In the genomic region with DNA sequence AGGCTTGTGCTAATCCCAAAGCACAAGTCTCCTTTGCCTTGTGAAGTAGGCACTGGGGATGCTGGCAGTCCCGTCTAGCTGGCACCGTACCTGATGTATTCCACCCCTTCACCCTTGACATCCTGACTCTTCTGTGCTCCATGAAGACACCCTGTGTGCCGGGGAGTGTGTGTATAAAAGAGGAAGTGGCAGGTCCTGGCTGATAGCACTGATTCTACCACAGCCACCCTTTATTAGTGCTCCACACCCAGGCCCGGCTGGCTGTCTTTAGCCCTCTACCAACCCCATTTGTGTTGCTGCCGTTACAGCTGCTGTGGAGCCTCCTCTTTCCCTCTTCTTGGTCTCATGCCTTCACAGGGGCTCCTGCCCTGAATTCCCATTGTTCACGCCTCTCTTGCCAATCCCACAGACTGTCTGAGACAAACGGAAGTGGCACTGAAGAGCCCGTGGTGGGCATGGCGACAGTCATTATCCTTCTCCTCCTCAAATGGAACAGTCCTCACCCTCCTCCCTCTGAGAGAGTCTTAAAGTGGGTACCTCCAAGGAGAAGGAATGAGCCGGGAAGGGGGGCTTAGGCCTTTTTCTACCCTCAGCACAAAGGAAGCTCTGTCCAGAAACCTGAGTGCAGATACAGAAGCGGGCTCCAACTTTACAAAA, we compare ENCODE assay signal across 18 mouse cellular contexts. TPM values are rescaled to one million over a fixed set of nuclear protein-coding genes. Genes with fewer than 3 reads are reported as not detected.
DNase-seq lines count a peak whose midpoint lies in the region; ATAC-seq and TF ChIP-seq lines count a peak whose summit lies in the region.
"Had no signal": no experiment of that assay in that cellular context is flagged by ENCODE, and none has a peak within 500 bp of the region (broad histone marks: within the 10 kb centered on the region; RNA-seq: fewer than 3 reads in every experiment).

No protein-coding gene starts in this region.

- H3K9me3 ChIP-seq in forebrain, embryonic 12.5 days = no peaks in the 10 kb centered on the region
- no peaks in the 10 kb centered on the region for H3K9me3 ChIP-seq in forebrain, embryonic 16.5 days (ENCODE audit: control insufficient read depth, low read length)
- H3K9me3 ChIP-seq in stomach, embryonic 14.5 days (ENCODE audit: control insufficient read depth, low read depth, low read length) = no peaks in the 10 kb centered on the region
- H3K9me3 ChIP-seq in stomach, postnatal 0 days (ENCODE audit: control insufficient read depth, low read length) = no peaks in the 10 kb centered on the region
- H3K9me3 ChIP-seq: heart, embryonic 15.5 days had no signal

- H3K27ac ChIP-seq in forebrain, embryonic 12.5 days = peak overlapping the region; percentile 51; the same call in 1 of the 2 replicates
- H3K27ac ChIP-seq in forebrain, embryonic 16.5 days (ENCODE audit: low read length) = no peak overlapping the region
- no peak overlapping the region for H3K27ac ChIP-seq in stomach, embryonic 14.5 days (ENCODE audit: low read length)
- no peak overlapping the region for H3K27ac ChIP-seq in stomach, postnatal 0 days (replicated peaks)
- H3K27ac ChIP-seq in thymus, adult 2 months (ENCODE audit: control insufficient read depth, insufficient read depth, low read length) = no peak overlapping the region
- H3K27ac ChIP-seq: heart, embryonic 15.5 days; liver, embryonic 14.5 days had no signal

- 78% methylated on average over 11 of the region's 11 CpGs for WGBS in forebrain, embryonic 12.5 days
- 60% methylated on average over 11 of the region's 11 CpGs for WGBS in forebrain, embryonic 16.5 days
- 82% methylated on average over 11 of the region's 11 CpGs for WGBS in stomach, embryonic 14.5 days
- WGBS in stomach, postnatal 0 days = 84% methylated on average over 11 of the region's 11 CpGs
- WGBS in thymus, adult 2 months = 68% methylated on average over 11 of the region's 11 CpGs

- H3K36me3 ChIP-seq in forebrain, embryonic 12.5 days (replicated peaks) = peaks cover 61% of the 10 kb centered on the region
- peaks cover 14% of the 10 kb centered on the region for H3K36me3 ChIP-seq in forebrain, embryonic 16.5 days (ENCODE audit: control insufficient read depth, insufficient read depth)
- peaks cover 23% of the 10 kb centered on the region for H3K36me3 ChIP-seq in stomach, embryonic 14.5 days (ENCODE audit: control insufficient read depth, insufficient read depth, low read length)
- H3K36me3 ChIP-seq in stomach, postnatal 0 days (ENCODE audit: control insufficient read depth, insufficient read depth, low read length) = 0 out of 2 replicates have a peak, but pooled peaks cover 8% of the 10 kb centered on the region
- H3K36me3 ChIP-seq in thymus, adult 2 months (ENCODE audit: control insufficient read depth, insufficient read depth, low read length) = peaks cover 21% of the 10 kb centered on the region

- no peak overlapping the region for H3K9ac ChIP-seq in forebrain, embryonic 12.5 days
- no peak overlapping the region for H3K9ac ChIP-seq in forebrain, embryonic 16.5 days (replicated peaks; ENCODE audit: low read depth, low read length)
- H3K9ac ChIP-seq in stomach, embryonic 14.5 days (replicated peaks; ENCODE audit: low read depth, low read length) = no peak overlapping the region
- H3K9ac ChIP-seq in stomach, postnatal 0 days (ENCODE audit: low read length) = no peak overlapping the region
- H3K9ac ChIP-seq: heart, embryonic 15.5 days; liver, embryonic 14.5 days had no signal

- TF ChIP-seq POLR2A in thymus, adult 2 months (IDR thresholded peaks at IDR 0.05; ENCODE audit: control insufficient read depth, extremely low read depth, insufficient read depth, low read length, poor library complexity) = no peak

- H3K4me3 ChIP-seq in forebrain, embryonic 12.5 days (replicated peaks) = no peak overlapping the region
- no peak overlapping the region for H3K4me3 ChIP-seq in forebrain, embryonic 16.5 days (replicated peaks; ENCODE audit: low read length)
- no peak overlapping the region for H3K4me3 ChIP-seq in stomach, embryonic 14.5 days (ENCODE audit: low read depth, low read length)
- H3K4me3 ChIP-seq in stomach, postnatal 0 days (ENCODE audit: low read depth, low read length) = no peak overlapping the region
- no peak overlapping the region for H3K4me3 ChIP-seq in thymus, adult 2 months (ENCODE audit: control insufficient read depth, insufficient read depth, low read length)
- H3K4me3 ChIP-seq: heart, embryonic 15.5 days had no signal

- no peaks in the 10 kb centered on the region for H3K4me1 ChIP-seq in forebrain, embryonic 12.5 days
- no peaks in the 10 kb centered on the region for H3K4me1 ChIP-seq in forebrain, embryonic 16.5 days (replicated peaks; ENCODE audit: control insufficient read depth, insufficient read depth, low read length)
- no peaks in the 10 kb centered on the region for H3K4me1 ChIP-seq in stomach, embryonic 14.5 days (ENCODE audit: control insufficient read depth, insufficient read depth, low read length)
- H3K4me1 ChIP-seq in stomach, postnatal 0 days (replicated peaks; ENCODE audit: control insufficient read depth, insufficient read depth) = no peaks in the 10 kb centered on the region
- H3K4me1 ChIP-seq in thymus, adult 2 months (replicated peaks; ENCODE audit: control insufficient read depth, insufficient read depth, low read length) = no peaks in the 10 kb centered on the region
- H3K4me1 ChIP-seq: heart, embryonic 15.5 days had no signal

- H3K4me2 ChIP-seq in forebrain, embryonic 12.5 days = no peak overlapping the region
- no peak overlapping the region for H3K4me2 ChIP-seq in forebrain, embryonic 16.5 days (ENCODE audit: low read length)
- H3K4me2 ChIP-seq in stomach, embryonic 14.5 days (replicated peaks; ENCODE audit: low read depth, low read length) = no peak overlapping the region
- H3K4me2 ChIP-seq in stomach, postnatal 0 days (replicated peaks; ENCODE audit: low read depth) = no peak overlapping the region
- H3K4me2 ChIP-seq: heart, embryonic 15.5 days had no signal

- no peak for TF ChIP-seq CTCF in stomach, postnatal 0 days (IDR thresholded peaks at IDR 0.05; ENCODE audit: low read depth)
- TF ChIP-seq CTCF in thymus, adult 2 months (IDR thresholded peaks at IDR 0.05; ENCODE audit: borderline replicate concordance, control insufficient read depth, extremely low read depth, insufficient read depth, low read length, poor library complexity) = no peak

- TF ChIP-seq EP300 in stomach, postnatal 0 days (optimal IDR thresholded peaks at IDR 0.05) = no peak

- H3K27me3 ChIP-seq in forebrain, embryonic 12.5 days = no peaks in the 10 kb centered on the region
- H3K27me3 ChIP-seq in forebrain, embryonic 16.5 days (replicated peaks; ENCODE audit: control insufficient read depth, insufficient read depth, low read length) = no peaks in the 10 kb centered on the region
- no peaks in the 10 kb centered on the region for H3K27me3 ChIP-seq in stomach, embryonic 14.5 days (ENCODE audit: control insufficient read depth, insufficient read depth, low read length)
- H3K27me3 ChIP-seq in stomach, postnatal 0 days (ENCODE audit: control insufficient read depth, insufficient read depth, low read length) = no peaks in the 10 kb centered on the region
- no peaks in the 10 kb centered on the region for H3K27me3 ChIP-seq in thymus, adult 2 months (ENCODE audit: control insufficient read depth, insufficient read depth, low read length)
- H3K27me3 ChIP-seq: heart, embryonic 15.5 days had no signal

- no peak for DNase-seq in stomach, postnatal 0 days (ENCODE audit: low spot score)
- DNase-seq in thymus, adult 2 months = no peak
- DNase-seq in kidney, adult 11 months = no peak
- DNase-seq in embryo, embryonic 11 days = no peak
- DNase-seq: adrenal gland, postnatal 36 days; cerebellum, postnatal 25 days; kidney, postnatal 25 days had no signal

- ATAC-seq in forebrain, embryonic 12.5 days (ENCODE audit: low FRiP score) = peak; percentile 47; the same call in 1 of the 2 replicates
- ATAC-seq in forebrain, embryonic 16.5 days = no peak
- 0 out of 2 replicates have a peak, but pooled peaks have one; percentile 47 for ATAC-seq in stomach, embryonic 14.5 days (ENCODE audit: insufficient number of reproducible peaks, insufficient read depth, low FRiP score, low read depth)
- ATAC-seq in stomach, postnatal 0 days (ENCODE audit: low FRiP score, low TSS enrichment) = no peak
- ATAC-seq in megakaryocyte-erythroid progenitor cell, adult 5-6 weeks (replicated peaks; ENCODE audit: low FRiP score, low TSS enrichment, poor library complexity, severe bottlenecking) = peak; percentile 35; the same call in 1 of the 2 replicates
- ATAC-seq: inflammation-experienced regulatory T-cells, adult 6 months had no signal

RNA-seq across cellular contexts. Expression of gene Psmb11, which starts 9.5 kb away (rescaled TPM):
- polyA plus RNA-seq in forebrain, embryonic 12.5 days (2016; fragmentation: Nextera tagmentation; extraction: Ambion mirVana) = 0.04 TPM in 1 of 2 replicates, not detected in the other
- polyA plus RNA-seq in forebrain, embryonic 16.5 days (2015; fragmentation: Nextera tagmentation; extraction: Ambion mirVana) = not detected in 2 replicates
- 0.06 TPM in 1 of 2 replicates, not detected in the other for polyA plus RNA-seq in stomach, embryonic 14.5 days (2014; fragmentation: Nextera tagmentation; extraction: Ambion mirVana)
- polyA plus RNA-seq in stomach, postnatal 0 days (2015; fragmentation: Nextera tagmentation; extraction: Ambion mirVana) = 0.02 TPM in 1 of 2 replicates, not detected in the other
- 0.45 TPM in 1 of 2 replicates, not detected in the other for total RNA-seq in megakaryocyte-erythroid progenitor cell, adult 5-6 weeks (2014; fragmentation: Nextera tagmentation)
- total RNA-seq in megakaryocyte-erythroid progenitor cell, adult 5-6 weeks (2017) = not detected in 2 replicates
- polyA plus RNA-seq in thymus, adult 2 months (2012; rRNA removed) = 67.6 and 92.4 TPM in 2 replicates
- total RNA-seq: adrenal gland, postnatal 36 days had no signal
- polyA plus RNA-seq: gonadal fat pad, adult 2 months; inflammation-experienced regulatory T-cells, adult 6 months; stomach, embryonic 16.5 days had no signal

RNA-seq across cellular contexts. Expression of gene Gm17606, which starts 10.0 kb away (rescaled TPM):
- polyA plus RNA-seq in forebrain, embryonic 12.5 days (2016; fragmentation: Nextera tagmentation; extraction: Ambion mirVana) = not detected in 2 replicates
- 1.4 TPM in 1 of 2 replicates, not detected in the other for polyA plus RNA-seq in forebrain, embryonic 16.5 days (2015; fragmentation: Nextera tagmentation; extraction: Ambion mirVana)
- not detected in 2 replicates for polyA plus RNA-seq in stomach, embryonic 14.5 days (2014; fragmentation: Nextera tagmentation; extraction: Ambion mirVana)
- not detected in 2 replicates for polyA plus RNA-seq in stomach, postnatal 0 days (2015; fragmentation: Nextera tagmentation; extraction: Ambion mirVana)
- total RNA-seq in megakaryocyte-erythroid progenitor cell, adult 5-6 weeks (2014; fragmentation: Nextera tagmentation) = not detected in 2 replicates
- not detected in 2 replicates for total RNA-seq in megakaryocyte-erythroid progenitor cell, adult 5-6 weeks (2017)
- polyA plus RNA-seq in thymus, adult 2 months (2012; rRNA removed) = not detected in 2 replicates
- total RNA-seq: adrenal gland, postnatal 36 days; layer of hippocampus, postnatal 14 days; left cerebral cortex, postnatal 36 days had no signal
- polyA plus RNA-seq: gonadal fat pad, adult 2 months; heart, embryonic 15.5 days; inflammation-experienced regulatory T-cells, adult 6 months; liver, embryonic 14.5 days; stomach, embryonic 16.5 days had no signal

RNA-seq across cellular contexts. Expression of gene Cdh24, which starts 10.5 kb away (rescaled TPM):
- polyA plus RNA-seq in forebrain, embryonic 12.5 days (2016; fragmentation: Nextera tagmentation; extraction: Ambion mirVana) = 9.8 and 10.7 TPM in 2 replicates
- polyA plus RNA-seq in forebrain, embryonic 16.5 days (2015; fragmentation: Nextera tagmentation; extraction: Ambion mirVana) = 5.1 and 8.1 TPM in 2 replicates
- 4.5 and 5.1 TPM in 2 replicates for polyA plus RNA-seq in stomach, embryonic 14.5 days (2014; fragmentation: Nextera tagmentation; extraction: Ambion mirVana)
- polyA plus RNA-seq in stomach, postnatal 0 days (2015; fragmentation: Nextera tagmentation; extraction: Ambion mirVana) = 0.63 and 0.68 TPM in 2 replicates
- total RNA-seq in megakaryocyte-erythroid progenitor cell, adult 5-6 weeks (2014; fragmentation: Nextera tagmentation) = 2.3 and 2.5 TPM in 2 replicates
- total RNA-seq in megakaryocyte-erythroid progenitor cell, adult 5-6 weeks (2017) = 0.15 and 1.7 TPM in 2 replicates
- polyA plus RNA-seq in thymus, adult 2 months (2012; rRNA removed) = 138 and 142 TPM in 2 replicates

RNA-seq across cellular contexts. Expression of gene Psmb5, which starts 12.9 kb away (rescaled TPM):
- 395 and 399 TPM in 2 replicates for polyA plus RNA-seq in forebrain, embryonic 12.5 days (2016; fragmentation: Nextera tagmentation; extraction: Ambion mirVana)
- polyA plus RNA-seq in forebrain, embryonic 16.5 days (2015; fragmentation: Nextera tagmentation; extraction: Ambion mirVana) = 399 and 428 TPM in 2 replicates
- polyA plus RNA-seq in stomach, embryonic 14.5 days (2014; fragmentation: Nextera tagmentation; extraction: Ambion mirVana) = 355 and 361 TPM in 2 replicates
- polyA plus RNA-seq in stomach, postnatal 0 days (2015; fragmentation: Nextera tagmentation; extraction: Ambion mirVana) = 279 and 291 TPM in 2 replicates
- 221 and 258 TPM in 2 replicates for total RNA-seq in megakaryocyte-erythroid progenitor cell, adult 5-6 weeks (2014; fragmentation: Nextera tagmentation)
- total RNA-seq in megakaryocyte-erythroid progenitor cell, adult 5-6 weeks (2017) = 39.5 and 75.5 TPM in 2 replicates
- polyA plus RNA-seq in thymus, adult 2 months (2012; rRNA removed) = 239 and 266 TPM in 2 replicates

RNA-seq across cellular contexts. Expression of gene 4931414P19Rik, which starts 24.9 kb away (rescaled TPM):
- 9.0 and 9.2 TPM in 2 replicates for polyA plus RNA-seq in forebrain, embryonic 12.5 days (2016; fragmentation: Nextera tagmentation; extraction: Ambion mirVana)
- polyA plus RNA-seq in forebrain, embryonic 16.5 days (2015; fragmentation: Nextera tagmentation; extraction: Ambion mirVana) = 6.9 and 8.3 TPM in 2 replicates
- polyA plus RNA-seq in stomach, embryonic 14.5 days (2014; fragmentation: Nextera tagmentation; extraction: Ambion mirVana) = 7.9 and 8.3 TPM in 2 replicates
- polyA plus RNA-seq in stomach, postnatal 0 days (2015; fragmentation: Nextera tagmentation; extraction: Ambion mirVana) = 2.4 and 3.0 TPM in 2 replicates
- total RNA-seq in megakaryocyte-erythroid progenitor cell, adult 5-6 weeks (2014; fragmentation: Nextera tagmentation) = 6.2 and 12.7 TPM in 2 replicates
- total RNA-seq in megakaryocyte-erythroid progenitor cell, adult 5-6 weeks (2017) = 2.9 and 7.3 TPM in 2 replicates
- polyA plus RNA-seq in thymus, adult 2 months (2012; rRNA removed) = 8.7 and 9.8 TPM in 2 replicates

Comparison
In these comparisons a context has a peak if more than half of its experiments do, and no peak if none do; other contexts are left out.
1. ATAC-seq: peak in forebrain, embryonic 12.5 days (single experiment), stomach, embryonic 14.5 days (single experiment) and megakaryocyte-erythroid progenitor cell, adult 5-6 weeks (single experiment); none in forebrain, embryonic 16.5 days (single experiment) and stomach, postnatal 0 days (single experiment).
2. RNA of gene Psmb11, which starts 9.5 kb away (polyA plus RNA-seq): 67.6 to 92.4 TPM in thymus, adult 2 months; 0.06 TPM in stomach, embryonic 14.5 days, 0.04 TPM in forebrain, embryonic 12.5 days, 0.02 TPM in stomach, postnatal 0 days and not detected in forebrain, embryonic 16.5 days; every median in the first group is over 10 times any median in the second.
3. RNA of gene Cdh24, which starts 10.5 kb away (polyA plus RNA-seq): 138 to 142 TPM in thymus, adult 2 months; 9.8 to 10.7 TPM in forebrain, embryonic 12.5 days, 5.1 to 8.1 TPM in forebrain, embryonic 16.5 days, 4.5 to 5.1 TPM in stomach, embryonic 14.5 days and 0.63 to 0.68 TPM in stomach, postnatal 0 days; every median in the first group is over 10 times any median in the second.